Mouse (Mus musculus) gastrocnemius, postnatal 36 days (tissue): ENCODE data around the gene Aox3. TPM values are rescaled to one million over a fixed set of nuclear protein-coding genes. Genes with fewer than 3 reads are reported as not detected.

Source experiments
- DNase-seq, 2 experiments: peaks; one replicate each; pipeline ENCODE4 v3.0.0; 2022
- intact Hi-C: fragments of 180-260 bp; cut with DNase I; formaldehyde crosslinking; loops from one replicate; pipeline ENCODE4 v1.15.1; 2025
- total RNA-seq, 2 experiments: library from RNA; stranded (reverse); gene quantifications; 2 replicates each; pipeline ENCODE4 v1.2.3; 2021

Aox3 gene
- total RNA-seq, 2 experiments from 2014 or later, result 0.12 to 0.15 TPM

GRCm38 (mm10) chr1:58194988-58195387 lies 82.1 kb downstream of the Aox3 start:
- DNase-seq, result no peak
- intact Hi-C loops, result no loop called here

- intact Hi-C loops, result no loop called here
- no peak for DNase-seq
Measured at GRCm38 (mm10) chr1:58195541-58195940, 82.6 kb downstream of the Aox3 start.

GRCm38 (mm10) chr1:58197023-58197422 lies 84.1 kb downstream of the Aox3 start:
- intact Hi-C loops, result no loop called here
- DNase-seq, result no peak

- intact Hi-C loops, result no loop called here
- no peak for DNase-seq
Measured at GRCm38 (mm10) chr1:58198386-58198785, 85.5 kb downstream of the Aox3 start.

GRCm38 (mm10) chr1:58210203-58210602 lies 97.3 kb downstream of the Aox3 start, which contains the start of gene Aox4:
Gene Aox4 (plus strand): TSS chr1:58210397.
- intact Hi-C loops, result no loop called here
- DNase-seq, result no peak

- no peak for DNase-seq
- intact Hi-C loops, result no loop called here
Measured at GRCm38 (mm10) chr1:58212805-58213204, 99.9 kb downstream of the Aox3 start.

GRCm38 (mm10) chr1:58213838-58214237 lies 100.9 kb downstream of the Aox3 start:
- no peak for DNase-seq
- intact Hi-C loops, result no loop called here

- intact Hi-C loops, result no loop called here
Measured at GRCm38 (mm10) chr1:58215353-58215752, 102.4 kb downstream of the Aox3 start.

GRCm38 (mm10) chr1:58215956-58216532 lies 103.1 kb downstream of the Aox3 start:
- no peak for DNase-seq
- intact Hi-C loops, result no loop called here

More at GRCm38 (mm10) chr1:58215353-58215752, 102.4 kb downstream of the Aox3 start:
- DNase-seq, result no peak

GRCm38 (mm10) chr1:58221070-58221469 lies 108.1 kb downstream of the Aox3 start:
- no peak for DNase-seq
- intact Hi-C loops, result no loop called here

GRCm38 (mm10) chr1:58221879-58222278 lies 108.9 kb downstream of the Aox3 start:
- no peak for DNase-seq
- intact Hi-C loops, result no loop called here

- intact Hi-C loops, result no loop called here
- DNase-seq, result no peak
Measured at GRCm38 (mm10) chr1:58228086-58228485, 115.2 kb downstream of the Aox3 start.

GRCm38 (mm10) chr1:58228916-58229315 lies 116.0 kb downstream of the Aox3 start:
- no peak for DNase-seq
- intact Hi-C loops, result no loop called here

GRCm38 (mm10) chr1:58229774-58230173 lies 116.8 kb downstream of the Aox3 start:
- intact Hi-C loops, result no loop called here
- DNase-seq, result no peak

- no peak for DNase-seq
- intact Hi-C loops, result no loop called here
Measured at GRCm38 (mm10) chr1:58230542-58230941, 117.6 kb downstream of the Aox3 start.

- intact Hi-C loops, result no loop called here
- no peak for DNase-seq
Measured at GRCm38 (mm10) chr1:58235405-58235804, 122.5 kb downstream of the Aox3 start.

GRCm38 (mm10) chr1:58237527-58238299 lies 124.8 kb downstream of the Aox3 start:
- intact Hi-C loops, result no loop called here
- no peak for DNase-seq

GRCm38 (mm10) chr1:58238440-58238839 lies 125.5 kb downstream of the Aox3 start:
- DNase-seq, result no peak
- intact Hi-C loops, result no loop called here

- intact Hi-C loops, result no loop called here
- no peak for DNase-seq
Measured at GRCm38 (mm10) chr1:58238961-58239360, 126.0 kb downstream of the Aox3 start.

- no peak for DNase-seq
- intact Hi-C loops, result no loop called here
Measured at GRCm38 (mm10) chr1:58240347-58240746, 127.4 kb downstream of the Aox3 start.

GRCm38 (mm10) chr1:58244487-58244886 lies 131.6 kb downstream of the Aox3 start:
- intact Hi-C loops, result no loop called here
- no peak for DNase-seq

GRCm38 (mm10) chr1:58248518-58248917 lies 135.6 kb downstream of the Aox3 start:
- intact Hi-C loops, result no loop called here
- DNase-seq, result no peak
